Mouse (Mus musculus): ENCODE results near the gene Zfp663. TPM values are rescaled to one million over a fixed set of nuclear protein-coding genes. Genes with fewer than 3 reads are reported as not detected.

Zfp663 gene
- total RNA-seq, 2 experiments from 2014 or later, result 0.59 to 0.79 TPM

DNA sequence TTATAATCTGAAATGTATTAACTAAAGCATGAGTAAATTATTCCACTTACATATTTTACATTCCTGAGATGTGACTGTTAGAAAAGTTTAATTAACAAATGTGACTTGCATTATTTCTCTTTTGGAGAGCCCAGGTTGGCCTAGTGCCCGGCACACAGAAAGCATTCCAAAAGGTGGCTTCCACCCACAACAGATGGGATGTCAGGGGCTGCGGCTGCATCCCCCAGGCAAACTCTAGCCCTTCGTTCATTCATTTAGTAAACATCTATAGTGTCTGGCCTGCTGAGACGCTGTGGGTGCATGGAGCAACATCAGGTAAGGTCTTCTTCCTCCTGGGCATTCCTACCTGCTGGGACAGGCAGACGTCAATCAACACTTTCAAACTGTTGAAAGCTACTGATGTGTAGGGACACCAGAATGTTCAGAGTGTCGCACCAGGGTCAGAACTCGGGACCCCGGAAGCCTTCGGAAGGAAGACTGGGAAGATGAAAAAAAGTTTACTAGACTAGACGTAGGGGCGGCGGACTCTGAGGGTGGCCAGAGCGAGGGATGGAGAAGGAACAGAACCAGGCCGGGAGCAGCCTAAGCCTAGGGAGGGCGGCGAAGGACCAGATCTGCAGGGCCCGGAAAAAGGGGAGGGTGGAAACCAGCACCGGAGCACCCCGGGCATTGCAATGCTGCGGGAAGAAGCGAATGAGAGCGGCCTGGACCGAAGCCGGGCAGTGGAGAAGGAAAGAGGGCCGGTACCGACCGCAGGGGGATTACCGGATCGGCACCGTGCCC, 42.8 kb downstream of the Zfp663 start:
- no peak for DNase-seq (ENCODE audit: extremely low spot score in 1 of 2, low spot score in 2 of 2)
- intact Hi-C loops (cut with DNase I), result no loop called here

- no peak for DNase-seq (ENCODE audit: extremely low spot score in 1 of 2, low spot score in 2 of 2)
Observed at GRCm38 (mm10) chr2:165323928-165324327, 44.6 kb downstream of the Zfp663 start.

GRCm38 (mm10) chr2:165323484-165323883, 45.0 kb downstream of the Zfp663 start:
- intact Hi-C loops (cut with DNase I), result loop anchor here (5.0 kb wide), 1 partner anchor 36 kb away; the partner anchor contains the start of gene Slc35c2
- DNase-seq (ENCODE audit: extremely low spot score in 1 of 2, low spot score in 2 of 2), result no peak

More at GRCm38 (mm10) chr2:165323928-165324327, 44.6 kb downstream of the Zfp663 start:
- intact Hi-C loops (cut with DNase I), result loop anchor here (5.0 kb wide), 1 partner anchor 37 kb away; the partner anchor contains the start of gene Slc35c2

GRCm38 (mm10) chr2:165321981-165322735, 46.4 kb downstream of the Zfp663 start:
- no peak for DNase-seq (ENCODE audit: extremely low spot score in 1 of 2, low spot score in 2 of 2)
- intact Hi-C loops (cut with DNase I), result loop anchor here (5.0 kb wide), 1 partner anchor 35 kb away; the partner anchor contains the start of gene Slc35c2

- peak in 1 of 2 experiments; percentile 71 for DNase-seq (ENCODE audit: extremely low spot score in 1 of 2, low spot score in 2 of 2)
- intact Hi-C loops (cut with DNase I), result loop anchor here (5.0 kb wide), 1 partner anchor 34 kb away; the partner anchor contains the start of gene Slc35c2
Observed at GRCm38 (mm10) chr2:165321381-165321888, 47.1 kb downstream of the Zfp663 start.

- intact Hi-C loops (cut with DNase I), result loop anchor here (5.0 kb wide), 1 partner anchor 33 kb away; the partner anchor contains the start of gene Slc35c2
- peak in 1 of 2 experiments; percentile 68 for DNase-seq (ENCODE audit: extremely low spot score in 1 of 2, low spot score in 2 of 2)
Observed at GRCm38 (mm10) chr2:165320531-165321150, 47.9 kb downstream of the Zfp663 start.

- intact Hi-C loops (cut with DNase I), result no loop called here
- DNase-seq (ENCODE audit: extremely low spot score in 1 of 2, low spot score in 2 of 2), result no peak
Observed at GRCm38 (mm10) chr2:165319503-165319902, 49.0 kb downstream of the Zfp663 start.

- intact Hi-C loops (cut with DNase I), result no loop called here
- DNase-seq (ENCODE audit: extremely low spot score in 1 of 2, low spot score in 2 of 2), result no peak
Observed at GRCm38 (mm10) chr2:165318941-165319340, 49.6 kb downstream of the Zfp663 start.

DNA sequence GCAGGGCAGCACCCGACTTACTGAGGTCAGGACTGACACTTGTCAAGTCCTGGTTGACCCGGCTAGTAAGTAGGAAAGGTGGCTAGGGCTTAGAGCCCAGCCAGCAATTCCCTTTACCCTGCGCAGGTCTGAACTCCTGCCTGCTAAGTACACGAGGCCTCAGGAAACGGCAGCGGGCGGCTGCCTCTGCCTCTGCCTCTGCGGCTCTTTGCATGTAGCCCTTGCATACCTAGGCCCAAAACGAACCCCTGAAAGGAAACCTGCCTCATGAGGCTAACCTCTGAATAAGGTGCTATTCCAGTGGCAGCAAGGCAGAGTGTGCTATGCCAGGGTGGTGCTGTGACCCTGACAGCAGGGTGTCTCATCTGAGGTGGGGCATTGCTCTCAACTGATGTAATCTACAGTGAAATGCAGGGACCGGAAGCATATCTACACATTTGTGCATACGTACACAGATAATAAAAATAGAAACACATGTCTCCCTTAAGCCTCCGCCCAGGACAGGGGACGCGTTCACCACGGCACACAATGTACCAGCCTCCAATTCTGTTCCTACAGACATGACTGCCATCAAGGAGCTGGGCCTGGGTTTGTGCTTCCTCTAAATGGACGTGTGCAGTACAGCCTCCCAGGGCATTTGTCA, 50.8 kb downstream of the Zfp663 start:
- no peak for DNase-seq (ENCODE audit: extremely low spot score in 1 of 2, low spot score in 2 of 2)
- intact Hi-C loops (cut with DNase I), result no loop called here

DNA sequence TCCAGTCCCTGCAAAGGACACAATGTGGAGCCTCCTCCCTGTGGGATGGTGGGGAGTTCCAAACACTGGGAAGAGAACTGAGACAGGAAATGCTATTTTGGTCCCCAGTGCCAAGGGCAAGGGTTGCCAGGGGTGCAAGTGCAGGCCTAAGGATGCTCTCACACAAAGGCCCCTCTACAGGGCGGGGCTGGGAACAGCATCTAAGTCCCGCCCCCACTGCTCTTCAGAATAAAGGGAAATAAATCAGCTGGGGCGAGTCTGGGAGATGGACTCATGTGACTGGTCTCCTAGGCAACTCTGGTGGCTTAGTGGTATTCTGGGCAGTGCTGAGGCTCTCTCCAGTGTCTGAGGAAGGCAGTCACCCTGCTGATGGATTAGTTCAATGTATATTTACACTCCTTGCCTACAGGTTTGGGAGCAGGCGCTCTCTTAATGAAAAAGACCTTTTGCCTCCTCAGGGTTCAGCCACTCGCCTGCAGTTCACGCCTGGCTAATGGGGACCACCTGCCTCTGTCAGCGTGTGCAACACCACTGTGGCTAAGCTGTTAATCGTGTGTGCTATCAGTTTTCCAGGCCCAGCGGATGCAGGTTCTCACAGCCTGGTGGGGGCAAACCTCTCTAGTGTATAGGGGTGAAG, 51.6 kb downstream of the Zfp663 start:
- intact Hi-C loops (cut with DNase I), result no loop called here
- DNase-seq (ENCODE audit: extremely low spot score in 1 of 2, low spot score in 2 of 2), result peak; percentile 76 to 83

GRCm38 (mm10) chr2:165316204-165316603, 52.3 kb downstream of the Zfp663 start:
- DNase-seq (ENCODE audit: extremely low spot score in 1 of 2, low spot score in 2 of 2), result no peak
- intact Hi-C loops (cut with DNase I), result no loop called here

DNA sequence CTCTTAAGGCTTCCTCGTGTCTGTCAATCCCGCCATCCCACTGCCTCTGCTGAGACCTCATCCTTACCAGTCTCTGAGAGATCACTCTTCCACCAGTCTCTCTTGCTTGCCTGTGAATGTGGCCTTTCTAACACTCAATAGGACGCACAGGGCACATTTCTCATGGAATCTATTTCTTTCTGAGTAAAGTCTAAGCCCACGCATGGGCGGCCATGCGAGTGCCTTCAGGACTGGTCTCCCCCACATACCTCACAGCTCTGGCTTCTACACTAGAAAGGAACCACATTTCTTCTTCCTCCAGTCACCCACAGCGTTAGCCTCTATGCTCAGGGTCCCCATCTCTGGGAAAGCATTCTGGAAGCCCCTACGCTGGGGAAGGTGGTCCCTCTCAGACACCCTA, 54.3 kb downstream of the Zfp663 start:
- intact Hi-C loops (cut with DNase I), result no loop called here
- no peak for DNase-seq (ENCODE audit: extremely low spot score in 1 of 2, low spot score in 2 of 2)

- no peak for DNase-seq (ENCODE audit: extremely low spot score in 1 of 2, low spot score in 2 of 2)
- intact Hi-C loops (cut with DNase I), result no loop called here
Observed at GRCm38 (mm10) chr2:165312381-165312780, 56.1 kb downstream of the Zfp663 start.

DNA sequence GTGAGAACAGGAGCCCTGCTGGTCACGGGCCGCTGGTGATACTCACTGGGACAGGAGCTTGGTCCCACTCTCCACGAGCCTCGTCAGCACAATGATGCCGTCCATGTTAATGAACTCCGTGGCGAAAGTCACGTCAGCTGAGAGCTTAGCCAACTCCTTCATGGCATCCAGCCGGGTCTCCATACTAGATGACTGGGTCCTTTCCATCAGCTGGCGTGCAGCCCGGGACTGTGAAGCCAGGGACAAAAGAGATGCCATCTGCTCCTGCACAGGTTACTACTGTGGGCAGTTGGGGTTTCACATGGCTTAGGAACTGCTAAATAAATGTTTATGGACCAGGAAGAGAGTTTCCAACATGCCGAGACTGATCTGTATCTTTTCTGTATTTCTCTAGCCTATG, 57.0 kb downstream of the Zfp663 start:
- no peak for DNase-seq (ENCODE audit: extremely low spot score in 1 of 2, low spot score in 2 of 2)
- intact Hi-C loops (cut with DNase I), result no loop called here

DNA sequence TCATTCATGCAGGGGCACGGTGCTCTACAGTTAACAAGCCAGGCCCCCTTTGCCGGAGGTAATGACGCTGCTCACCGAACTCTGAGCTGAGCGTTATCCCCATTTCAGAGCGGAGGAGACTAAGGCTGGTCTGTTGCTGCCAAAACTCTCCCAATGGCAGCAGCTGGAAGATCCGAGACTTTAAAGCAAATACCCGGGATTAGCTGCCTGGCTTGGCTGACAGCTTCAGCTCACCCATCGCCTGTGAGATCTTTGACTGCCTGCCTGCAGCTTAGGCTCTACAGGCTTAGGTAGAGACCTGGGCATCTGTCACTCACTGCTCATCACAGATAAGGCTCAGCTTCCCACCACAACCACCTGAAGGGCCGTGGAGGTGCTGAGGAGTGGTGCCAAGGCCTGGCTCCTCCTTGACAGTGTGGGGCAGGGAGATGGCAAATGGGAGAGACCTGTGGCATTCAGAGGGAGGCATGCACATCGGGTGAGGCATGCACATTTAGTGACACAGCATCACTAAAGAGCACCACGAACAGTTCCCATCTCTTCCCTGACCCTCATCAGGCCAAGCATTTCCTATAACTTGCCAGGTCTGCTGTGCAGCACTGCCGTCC, 57.6 kb downstream of the Zfp663 start:
- intact Hi-C loops (cut with DNase I), result no loop called here

DNA sequence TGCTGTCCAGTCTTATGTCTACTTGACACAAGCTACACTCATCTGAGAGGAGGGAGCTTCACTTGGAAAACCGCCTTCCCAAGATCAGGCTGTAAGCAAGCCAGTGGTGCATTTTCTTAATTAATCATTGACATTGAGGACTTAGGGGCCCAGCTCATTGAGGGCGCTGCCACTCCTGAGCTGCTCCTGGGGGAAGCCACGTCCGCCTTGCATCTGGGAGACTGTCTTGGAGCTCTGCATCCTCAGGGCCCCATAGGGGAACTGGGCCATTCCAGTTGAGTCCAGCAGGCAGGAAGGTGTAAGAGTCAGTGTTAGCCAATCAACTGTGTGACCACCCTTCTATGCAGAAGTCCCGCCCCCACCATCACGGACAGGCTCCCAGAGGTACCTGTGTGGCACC, 60.7 kb downstream of the Zfp663 start:
- DNase-seq (ENCODE audit: extremely low spot score in 1 of 2, low spot score in 2 of 2), result no peak
- intact Hi-C loops (cut with DNase I), result no loop called here

More for the DNA sequence above, 57.6 kb downstream of the Zfp663 start:
- DNase-seq (ENCODE audit: extremely low spot score in 1 of 2, low spot score in 2 of 2), result no peak

- DNase-seq (ENCODE audit: extremely low spot score in 1 of 2, low spot score in 2 of 2), result no peak
- intact Hi-C loops (cut with DNase I), result no loop called here
Observed at GRCm38 (mm10) chr2:165305438-165305837, 63.1 kb downstream of the Zfp663 start.

DNA sequence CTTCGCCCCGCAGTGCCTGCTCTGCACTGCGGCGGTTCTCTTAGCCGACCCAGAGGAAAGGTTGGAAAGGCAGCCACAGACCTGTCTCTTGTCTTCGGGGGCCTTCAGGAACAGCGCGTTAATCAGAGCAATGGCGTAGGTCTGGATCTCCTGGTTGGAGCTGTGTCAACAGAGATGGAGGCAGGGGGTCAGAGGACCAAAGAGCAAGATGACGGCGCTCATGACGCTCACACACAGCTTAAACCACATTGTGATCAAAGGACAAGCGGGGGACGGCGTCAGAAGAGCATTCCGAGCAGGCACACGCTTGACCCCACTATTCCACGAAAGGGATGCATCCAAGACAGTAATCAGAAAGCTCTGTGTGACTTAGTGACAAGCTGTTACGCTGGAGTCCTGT, 63.7 kb downstream of the Zfp663 start:
- no peak for DNase-seq (ENCODE audit: extremely low spot score in 1 of 2, low spot score in 2 of 2)
- intact Hi-C loops (cut with DNase I), result no loop called here
